Mouse (Mus musculus): Measurements from ENCODE around the gene Stpg1. TPM values are rescaled to one million over a fixed set of nuclear protein-coding genes. Genes with fewer than 3 reads are reported as not detected.

Stpg1 gene
- polyA plus RNA-seq, 1 experiment = 0.29 TPM

DNA sequence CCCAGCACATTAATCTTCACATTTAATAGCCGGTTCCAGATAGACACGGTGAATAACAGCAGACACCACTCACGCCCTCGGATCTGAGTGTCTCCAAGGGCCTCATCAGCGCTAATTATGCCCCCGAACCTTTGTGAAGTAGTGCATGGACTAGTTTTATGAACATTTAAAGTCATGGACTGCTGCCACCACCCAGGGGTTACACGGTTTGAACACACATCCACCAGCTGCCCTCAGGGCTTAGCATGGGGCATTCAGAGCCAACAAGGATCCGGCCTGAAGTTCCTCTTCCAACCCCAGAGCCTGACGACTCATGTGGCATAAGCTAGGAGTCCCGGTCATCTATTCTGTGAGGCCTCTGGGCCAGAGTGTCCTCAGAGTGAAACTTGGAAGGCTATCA, 9.5 kb upstream of the Stpg1 start:
- Histone ChIP-seq H3K4me1 (ENCODE audit: control insufficient read depth, insufficient read depth, insufficient read length, low read length) (peaks cover 10% of the 10 kb centered on the region; the same call in 1 of the 2 replicates), H3K27ac (ENCODE audit: insufficient read depth, low read depth, low read length) (no peak overlapping the region), H3K4me3 (ENCODE audit: low read depth, low read length) (no peak overlapping the region), H3K36me3 (ENCODE audit: control insufficient read depth, insufficient read depth, low read length) (peaks cover 38% of the 10 kb centered on the region), H3K27me3 (ENCODE audit: control insufficient read depth, insufficient read depth, low read length) (no peaks in the 10 kb centered on the region)
- no peak for TF ChIP-seq CTCF (IDR thresholded peaks at IDR 0.05; ENCODE audit: extremely low read depth, insufficient read length, insufficient replicate concordance, low read depth, low read length)
- TF ChIP-seq POLR2A (IDR thresholded peaks at IDR 0.05; ENCODE audit: low read depth, low read length) = no peak
- 50% methylated on average over 10 of the region's 10 CpGs for WGBS

DNA sequence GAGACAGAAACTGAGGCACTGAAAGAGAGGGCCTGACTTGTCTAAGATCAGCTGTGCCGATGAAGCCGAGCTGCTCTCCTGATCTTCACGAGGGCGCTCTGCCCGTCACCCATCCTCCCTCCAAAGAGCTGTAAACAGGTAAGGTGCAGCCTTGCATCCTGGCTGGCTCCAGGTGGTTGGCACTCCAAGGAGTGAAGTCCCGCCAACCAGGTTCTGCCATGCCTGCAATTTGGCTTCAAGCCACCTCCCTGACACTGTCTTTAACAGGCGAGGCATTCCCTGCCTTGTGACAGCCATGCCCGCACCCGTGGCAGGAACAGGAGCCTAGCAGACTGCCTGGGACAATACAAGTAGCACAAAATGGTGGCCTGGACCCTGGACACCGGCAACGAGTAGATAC, 8.2 kb upstream of the Stpg1 start:
- WGBS = 28% methylated on average over 11 of the region's 11 CpGs

DNA sequence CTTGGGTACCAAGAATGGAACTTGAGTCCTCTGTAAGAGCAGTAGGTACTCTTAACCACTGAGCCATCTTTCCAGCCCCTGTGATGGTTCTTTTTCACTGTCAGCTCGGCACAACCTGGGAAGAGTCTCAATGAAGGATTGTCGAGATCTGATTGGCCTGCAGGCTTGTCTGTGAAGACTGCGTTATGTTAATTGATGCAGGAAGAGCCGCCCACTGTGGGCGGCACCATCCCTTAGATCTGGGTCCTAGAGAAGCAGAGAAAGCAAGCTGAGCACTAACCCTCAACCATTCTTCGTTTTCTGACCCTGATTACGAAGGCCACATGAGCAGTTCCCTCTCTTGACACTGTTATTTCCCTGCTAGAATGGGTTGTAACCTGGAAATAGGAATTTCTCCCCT, 5.3 kb upstream of the Stpg1 start:
- no peak for TF ChIP-seq POLR2A (IDR thresholded peaks at IDR 0.05; ENCODE audit: low read depth, low read length)
- TF ChIP-seq CTCF (IDR thresholded peaks at IDR 0.05; ENCODE audit: extremely low read depth, insufficient read length, insufficient replicate concordance, low read depth, low read length) = no peak
- Histone ChIP-seq H3K27ac (ENCODE audit: insufficient read depth, low read depth, low read length) (no peak overlapping the region), H3K36me3 (ENCODE audit: control insufficient read depth, insufficient read depth, low read length) (peaks cover 34% of the 10 kb centered on the region), H3K4me1 (ENCODE audit: control insufficient read depth, insufficient read depth, insufficient read length, low read length) (peaks cover 12% of the 10 kb centered on the region; the same call in 1 of the 2 replicates), H3K4me3 (ENCODE audit: low read depth, low read length) (no peak overlapping the region), H3K27me3 (ENCODE audit: control insufficient read depth, insufficient read depth, low read length) (no peaks in the 10 kb centered on the region)
- 95% methylated on average over 7 of the region's 7 CpGs for WGBS

More for the DNA sequence above, 8.2 kb upstream of the Stpg1 start:
- Histone ChIP-seq H3K4me1 (ENCODE audit: control insufficient read depth, insufficient read depth, insufficient read length, low read length) (peaks cover 10% of the 10 kb centered on the region; the same call in 1 of the 2 replicates), H3K36me3 (ENCODE audit: control insufficient read depth, insufficient read depth, low read length) (peaks cover 42% of the 10 kb centered on the region), H3K27me3 (ENCODE audit: control insufficient read depth, insufficient read depth, low read length) (no peaks in the 10 kb centered on the region), H3K4me3 (ENCODE audit: low read depth, low read length) (no peak overlapping the region), H3K27ac (ENCODE audit: insufficient read depth, low read depth, low read length) (no peak overlapping the region; the same call in 1 of the 2 replicates)
- no peak for TF ChIP-seq POLR2A (IDR thresholded peaks at IDR 0.05; ENCODE audit: low read depth, low read length)
- no peak for TF ChIP-seq CTCF (IDR thresholded peaks at IDR 0.05; ENCODE audit: extremely low read depth, insufficient read length, insufficient replicate concordance, low read depth, low read length)

DNA sequence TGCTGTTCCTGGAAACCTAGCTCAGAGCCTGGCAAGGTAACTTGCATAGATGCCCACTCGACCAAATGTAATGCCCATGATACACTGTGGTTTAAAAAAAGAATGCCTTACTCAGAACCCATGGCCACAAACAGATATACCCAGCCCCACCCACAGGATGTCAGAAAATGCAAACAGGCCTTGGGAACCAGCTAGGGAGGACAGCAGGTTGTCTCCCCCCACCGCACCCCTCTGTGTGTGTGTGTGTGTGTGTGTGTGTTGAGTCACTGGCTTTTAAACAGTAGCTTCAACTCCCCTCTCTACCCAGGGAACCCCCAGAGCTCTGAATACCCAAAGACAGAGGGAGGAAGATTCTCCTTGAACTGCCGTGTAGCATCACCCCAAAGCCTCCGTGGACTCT, 1.3 kb upstream of the Stpg1 start:
- Histone ChIP-seq H3K27ac (ENCODE audit: insufficient read depth, low read depth, low read length) (peak overlapping the region; percentile 68), H3K4me1 (ENCODE audit: control insufficient read depth, insufficient read depth, insufficient read length, low read length) (peaks cover 8% of the 10 kb centered on the region)

DNA sequence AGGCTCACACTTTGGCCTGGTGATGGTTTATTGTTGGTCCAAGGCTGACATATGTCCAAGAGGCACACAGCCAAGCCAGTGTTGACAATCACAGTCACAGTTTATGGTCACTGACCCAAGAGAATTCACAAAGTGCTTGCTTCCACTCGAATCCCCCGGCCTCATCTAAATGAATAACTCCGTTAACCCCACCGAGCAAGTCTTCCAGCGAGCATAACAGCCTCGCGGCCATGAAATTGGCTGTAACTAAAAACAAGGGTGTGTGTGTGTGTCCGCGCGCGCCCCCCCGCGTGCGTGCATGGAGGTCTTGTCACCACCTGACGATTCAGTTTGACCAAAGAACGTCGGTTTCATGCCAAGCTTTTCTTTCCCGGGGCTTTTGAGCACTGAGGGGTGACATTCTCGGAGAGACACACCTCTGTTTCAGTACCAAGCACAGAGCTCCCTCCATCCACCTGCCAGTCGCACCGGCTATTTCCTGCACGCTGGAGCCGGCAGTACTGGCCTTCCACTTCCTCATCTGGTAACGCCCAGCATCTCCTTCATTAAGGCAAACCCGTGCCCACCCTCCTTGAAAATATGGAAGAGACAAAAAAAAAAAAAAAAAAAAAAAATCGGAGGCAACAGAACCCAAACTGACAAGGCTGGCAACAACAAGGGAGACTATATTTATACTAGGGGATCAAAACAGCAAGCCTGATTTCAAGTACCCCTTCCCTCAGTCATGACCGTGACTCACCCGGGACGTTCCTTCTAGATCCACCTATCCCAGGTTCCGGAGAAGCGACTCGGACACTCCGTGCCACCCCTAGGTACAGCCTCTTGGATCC, 684 bp upstream of the Stpg1 start:
- WGBS = under 1% methylated on average over 33 of the region's 33 CpGs
- Histone ChIP-seq H3K36me3 (ENCODE audit: control insufficient read depth, insufficient read depth, low read length) (peaks cover 23% of the 10 kb centered on the region), H3K27me3 (ENCODE audit: control insufficient read depth, insufficient read depth, low read length) (no peaks in the 10 kb centered on the region), H3K27ac (ENCODE audit: insufficient read depth, low read depth, low read length) (peak overlapping the region; percentile 68), H3K4me1 (ENCODE audit: control insufficient read depth, insufficient read depth, insufficient read length, low read length) (peaks cover 8% of the 10 kb centered on the region), H3K4me3 (ENCODE audit: low read depth, low read length) (peak overlapping the region; percentile 93)
- TF ChIP-seq POLR2A (IDR thresholded peaks at IDR 0.05; ENCODE audit: low read depth, low read length) (peak; percentile 20; the same call in 1 of the 2 replicates), CTCF (IDR thresholded peaks at IDR 0.05; ENCODE audit: extremely low read depth, insufficient read length, insufficient replicate concordance, low read depth, low read length) (peak; percentile 15; the same call in 1 of the 2 replicates)

More for the DNA sequence above, 1.3 kb upstream of the Stpg1 start:
- TF ChIP-seq CTCF (IDR thresholded peaks at IDR 0.05; ENCODE audit: extremely low read depth, insufficient read length, insufficient replicate concordance, low read depth, low read length) (no peak), POLR2A (IDR thresholded peaks at IDR 0.05; ENCODE audit: low read depth, low read length) (no peak)
- Histone ChIP-seq H3K36me3 (ENCODE audit: control insufficient read depth, insufficient read depth, low read length) (peaks cover 28% of the 10 kb centered on the region), H3K27me3 (ENCODE audit: control insufficient read depth, insufficient read depth, low read length) (no peaks in the 10 kb centered on the region), H3K4me3 (ENCODE audit: low read depth, low read length) (peak overlapping the region; percentile 93; the same call in 1 of the 2 replicates)
- 19% methylated on average over 4 of the region's 4 CpGs for WGBS

DNA sequence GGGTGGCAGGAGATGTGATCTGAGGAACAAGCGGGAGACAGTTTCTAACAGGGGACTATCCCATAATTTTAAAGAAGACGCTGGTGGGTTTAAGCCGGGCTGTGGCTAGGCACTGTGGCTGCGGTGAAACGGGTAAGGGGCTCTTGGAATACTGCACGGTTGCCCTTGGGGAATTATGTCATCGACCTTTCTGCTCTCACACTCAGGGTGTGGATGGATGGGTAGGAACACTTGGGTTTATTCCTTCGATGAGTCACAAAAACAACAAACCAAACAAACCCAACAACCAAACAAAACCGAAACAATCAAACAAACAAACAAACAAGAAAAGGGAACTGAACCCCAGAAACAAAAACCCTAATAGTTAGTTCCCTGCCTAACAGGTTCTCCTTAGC, 804 bp downstream of the Stpg1 start:
- 9% methylated on average over 9 of the region's 9 CpGs for WGBS
- Histone ChIP-seq H3K4me1 (ENCODE audit: control insufficient read depth, insufficient read depth, insufficient read length, low read length) (peaks cover 8% of the 10 kb centered on the region), H3K4me3 (ENCODE audit: low read depth, low read length) (peak overlapping the region; percentile 93), H3K27ac (ENCODE audit: insufficient read depth, low read depth, low read length) (no peak overlapping the region), H3K27me3 (ENCODE audit: control insufficient read depth, insufficient read depth, low read length) (no peaks in the 10 kb centered on the region), H3K36me3 (ENCODE audit: control insufficient read depth, insufficient read depth, low read length) (peaks cover 11% of the 10 kb centered on the region)
- TF ChIP-seq POLR2A (IDR thresholded peaks at IDR 0.05; ENCODE audit: low read depth, low read length) = no peak
- no peak for TF ChIP-seq CTCF (IDR thresholded peaks at IDR 0.05; ENCODE audit: extremely low read depth, insufficient read length, insufficient replicate concordance, low read depth, low read length)

DNA sequence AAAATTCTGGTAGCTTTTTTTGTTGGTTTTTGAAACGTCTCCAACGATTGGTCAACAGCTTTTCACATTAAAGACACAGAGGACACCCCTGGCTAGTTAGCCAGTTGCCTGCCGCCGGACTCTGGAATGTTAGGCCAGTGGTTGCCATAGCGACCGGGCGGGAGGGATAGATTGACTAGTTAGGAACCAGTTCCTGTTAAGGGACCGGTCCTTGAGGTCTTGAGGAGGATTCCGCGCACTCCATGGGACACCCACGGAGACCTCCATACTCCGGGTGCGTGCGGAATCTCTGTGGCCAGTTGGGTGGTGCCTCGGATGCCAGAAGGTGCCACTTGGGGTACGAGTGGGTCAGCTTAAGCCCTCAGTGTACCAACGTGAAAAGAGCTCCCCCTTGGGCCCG, 1.2 kb downstream of the Stpg1 start:
- 41% methylated on average over 18 of the region's 18 CpGs for WGBS
- no peak overlapping the region for H3K27ac ChIP-seq (ENCODE audit: insufficient read depth, low read depth, low read length)
- H3K4me1 ChIP-seq (ENCODE audit: control insufficient read depth, insufficient read depth, insufficient read length, low read length) = peaks cover 8% of the 10 kb centered on the region
- peaks cover 7% of the 10 kb centered on the region for H3K36me3 ChIP-seq (ENCODE audit: control insufficient read depth, insufficient read depth, low read length)
- TF ChIP-seq POLR2A (IDR thresholded peaks at IDR 0.05; ENCODE audit: low read depth, low read length) = no peak
- no peak for TF ChIP-seq CTCF (IDR thresholded peaks at IDR 0.05; ENCODE audit: extremely low read depth, insufficient read length, insufficient replicate concordance, low read depth, low read length)
- no peaks in the 10 kb centered on the region for H3K27me3 ChIP-seq (ENCODE audit: control insufficient read depth, insufficient read depth, low read length)
- H3K4me3 ChIP-seq (ENCODE audit: low read depth, low read length) = no peak overlapping the region

Data from small intestine, adult 2 months (tissue).